ENCODE assay signal across 12 mouse cellular contexts in genomic region chr6:128301458-128301857, GRCm38 (mm10). TPM values are rescaled to one million over a fixed set of nuclear protein-coding genes. Genes with fewer than 3 reads are reported as not detected.
DNase-seq lines count a peak whose midpoint lies in the region; ATAC-seq and TF ChIP-seq lines count a peak whose summit lies in the region.
"Had no signal": no experiment of that assay in that cellular context is flagged by ENCODE, and none has a peak within 500 bp of the region (broad histone marks: within the 10 kb centered on the region; RNA-seq: fewer than 3 reads in every experiment).

No protein-coding gene starts in this region.

- no peaks in the 10 kb centered on the region for H3K36me3 ChIP-seq in kidney, adult 2 months (ENCODE audit: control insufficient read depth, insufficient read depth, low read length)
- H3K36me3 ChIP-seq in embryonic facial prominence, embryonic 15.5 days = no peaks in the 10 kb centered on the region
- no peaks in the 10 kb centered on the region for H3K36me3 ChIP-seq in heart, embryonic 16.5 days (ENCODE audit: control insufficient read depth, insufficient read depth)
- no peaks in the 10 kb centered on the region for H3K36me3 ChIP-seq in midbrain, embryonic 13.5 days
- H3K36me3 ChIP-seq: neural tube, embryonic 13.5 days had no signal

- TF ChIP-seq POLR2A in kidney, adult 2 months (IDR thresholded peaks at IDR 0.05; ENCODE audit: low read depth, low read length) = no peak

- WGBS in kidney, adult 2 months = 52% methylated on average over 11 of the region's 11 CpGs
- WGBS in embryonic facial prominence, embryonic 15.5 days = 44% methylated on average over 11 of the region's 11 CpGs
- 34% methylated on average over 11 of the region's 11 CpGs for WGBS in heart, embryonic 16.5 days
- 51% methylated on average over 11 of the region's 11 CpGs for WGBS in midbrain, embryonic 13.5 days

- H3K4me3 ChIP-seq in kidney, adult 2 months (ENCODE audit: insufficient read depth, low read depth, low read length) = 0 out of 2 replicates have a peak overlapping the region, but pooled peaks have one; percentile 6
- peak overlapping the region; percentile 68; the same call in 1 of the 2 replicates for H3K4me3 ChIP-seq in embryonic facial prominence, embryonic 15.5 days (replicated peaks)
- peak overlapping the region; percentile 76 for H3K4me3 ChIP-seq in heart, embryonic 16.5 days (ENCODE audit: low read length)
- peak overlapping the region; percentile 65 for H3K4me3 ChIP-seq in midbrain, embryonic 13.5 days (replicated peaks)

- H3K27me3 ChIP-seq in kidney, adult 2 months (replicated peaks; ENCODE audit: control insufficient read depth, insufficient read depth, low read length) = no peaks in the 10 kb centered on the region
- H3K27me3 ChIP-seq in embryonic facial prominence, embryonic 15.5 days = peaks cover 24% of the 10 kb centered on the region
- peaks cover 14% of the 10 kb centered on the region; the same call in 1 of the 2 replicates for H3K27me3 ChIP-seq in heart, embryonic 16.5 days (ENCODE audit: control insufficient read depth, insufficient read depth, low read length)
- peaks cover 59% of the 10 kb centered on the region for H3K27me3 ChIP-seq in midbrain, embryonic 13.5 days

- ATAC-seq in embryonic facial prominence, embryonic 15.5 days (ENCODE audit: insufficient number of reproducible peaks, low FRiP score, low TSS enrichment, low read depth) = no peak
- no peak for ATAC-seq in heart, embryonic 16.5 days (replicated peaks; ENCODE audit: extremely low read depth, insufficient read depth, low FRiP score)
- ATAC-seq in midbrain, embryonic 13.5 days = no peak

- H3K4me1 ChIP-seq in kidney, adult 2 months (ENCODE audit: control insufficient read depth, insufficient read depth, low read length) = no peaks in the 10 kb centered on the region
- H3K4me1 ChIP-seq in embryonic facial prominence, embryonic 15.5 days = peaks cover 39% of the 10 kb centered on the region
- H3K4me1 ChIP-seq in heart, embryonic 16.5 days (ENCODE audit: control insufficient read depth, insufficient read depth, low read length) = peaks cover 14% of the 10 kb centered on the region
- peaks cover 19% of the 10 kb centered on the region for H3K4me1 ChIP-seq in midbrain, embryonic 13.5 days (replicated peaks)

- H3K9ac ChIP-seq in embryonic facial prominence, embryonic 15.5 days = no peak overlapping the region
- H3K9ac ChIP-seq in heart, embryonic 16.5 days (ENCODE audit: low read length) = peak overlapping the region; percentile 86; the same call in 1 of the 2 replicates
- H3K9ac ChIP-seq in midbrain, embryonic 13.5 days (replicated peaks) = no peak overlapping the region

- H3K9me3 ChIP-seq in embryonic facial prominence, embryonic 15.5 days (replicated peaks) = no peaks in the 10 kb centered on the region
- 0 out of 2 replicates have a peak, but pooled peaks cover 3% of the 10 kb centered on the region for H3K9me3 ChIP-seq in heart, embryonic 16.5 days (replicated peaks; ENCODE audit: control insufficient read depth, low read length)
- H3K9me3 ChIP-seq in midbrain, embryonic 13.5 days = no peaks in the 10 kb centered on the region
- H3K9me3 ChIP-seq: neural tube, embryonic 13.5 days had no signal

- TF ChIP-seq CTCF in kidney, adult 2 months (conservative IDR thresholded peaks at IDR 0.05; ENCODE audit: insufficient read depth, insufficient read length, low read depth, low read length) = no peak

- intact Hi-C loops in left cerebral cortex, postnatal 10 days (cut with DNase I) = no loop called here

- peak overlapping the region; percentile 98 for H3K4me2 ChIP-seq in embryonic facial prominence, embryonic 15.5 days (replicated peaks)
- peak overlapping the region; percentile 94 for H3K4me2 ChIP-seq in heart, embryonic 16.5 days (ENCODE audit: low read depth, low read length)
- peak overlapping the region; percentile 99; the same call in 1 of the 2 replicates for H3K4me2 ChIP-seq in midbrain, embryonic 13.5 days (replicated peaks)

- H3K27ac ChIP-seq in kidney, adult 2 months (ENCODE audit: insufficient read depth, low read depth, low read length) = no peak overlapping the region
- H3K27ac ChIP-seq in embryonic facial prominence, embryonic 15.5 days (replicated peaks) = no peak overlapping the region
- H3K27ac ChIP-seq in heart, embryonic 16.5 days (ENCODE audit: low read length) = no peak overlapping the region; the same call in 1 of the 2 replicates
- no peak overlapping the region for H3K27ac ChIP-seq in midbrain, embryonic 13.5 days
- H3K27ac ChIP-seq: neural tube, embryonic 13.5 days had no signal

- no peak for DNase-seq in kidney, adult 2 months
- no peak for DNase-seq in kidney, postnatal 25 days
- no peak for DNase-seq in left cerebral cortex, postnatal 10 days (ENCODE audit: extremely low spot score in 1 of 2, low spot score in 2 of 2)
- no peak for DNase-seq in right cerebral cortex, postnatal 10 days (ENCODE audit: low spot score in 2 of 2)
- DNase-seq: adrenal gland, adult 8-10 months; cerebellum, postnatal 25 days; layer of hippocampus, adult 9-11 months had no signal

RNA-seq across cellular contexts. Expression of gene Tead4, which starts 0.8 kb away (rescaled TPM):
- 1.3 and 1.4 TPM in 2 replicates for polyA plus RNA-seq in kidney, adult 2 months (2012; rRNA removed)
- 7.4 and 8.1 TPM in 2 replicates for polyA plus RNA-seq in embryonic facial prominence, embryonic 15.5 days (2015; fragmentation: Nextera tagmentation; extraction: Ambion mirVana)
- polyA plus RNA-seq in heart, embryonic 16.5 days (2015; fragmentation: Nextera tagmentation; extraction: Ambion mirVana) = 2.5 and 2.7 TPM in 2 replicates
- polyA plus RNA-seq in midbrain, embryonic 13.5 days (2015; fragmentation: Nextera tagmentation; extraction: Ambion mirVana) = 0.23 and 0.65 TPM in 2 replicates
- 1 to 10 TPM in 1 of 2 experiments, under 1 TPM in 1; 0.85 to 1.1 TPM for total RNA-seq in left cerebral cortex, postnatal 10 days (2021)
- total RNA-seq: MEL had no signal

RNA-seq across cellular contexts. Expression of gene Tulp3, which starts 54.2 kb away (rescaled TPM):
- polyA plus RNA-seq in kidney, adult 2 months (2012; rRNA removed) = 33.6 and 36.3 TPM in 2 replicates
- 26.9 and 30.9 TPM in 2 replicates for polyA plus RNA-seq in embryonic facial prominence, embryonic 15.5 days (2015; fragmentation: Nextera tagmentation; extraction: Ambion mirVana)
- polyA plus RNA-seq in heart, embryonic 16.5 days (2015; fragmentation: Nextera tagmentation; extraction: Ambion mirVana) = 11.0 and 11.1 TPM in 2 replicates
- 17.8 and 19.6 TPM in 2 replicates for polyA plus RNA-seq in midbrain, embryonic 13.5 days (2015; fragmentation: Nextera tagmentation; extraction: Ambion mirVana)
- 10 to 100 TPM; 16.9 to 17.6 TPM for total RNA-seq in left cerebral cortex, postnatal 10 days (2021)

Comparison
In these comparisons a context has a peak if more than half of its experiments do, and no peak if none do; other contexts are left out.
1. H3K4me3 ChIP-seq: peak in every context shown above with its lines; median percentile 76 in heart, embryonic 16.5 days; 68 in embryonic facial prominence, embryonic 15.5 days; 65 in midbrain, embryonic 13.5 days; 6 in kidney, adult 2 months.